Mouse (Mus musculus) CH12F3 (cell line): Measurements from ENCODE around the gene Shank3.

Source experiments
- in situ Hi-C: fragments of 300-500 bp; cut with MboI; formaldehyde crosslinking; loops from 2 replicates; pipeline ENCODE4 v1.14.3; 2020; ENCODE audit warnings: low sequenced_read_pairs

The Shank3 gene

GRCm38 (mm10) chr15:89476475-89476815, 23.0 kb upstream of the Shank3 start:
- in situ Hi-C loops = no loop called here

- in situ Hi-C loops = no loop called here
Measured at GRCm38 (mm10) chr15:89477091-89477491, 22.3 kb upstream of the Shank3 start, which contains the start of gene Arsa. TSS of gene Arsa (minus strand) at chr15:89477425.

GRCm38 (mm10) chr15:89477806-89478205, 21.6 kb upstream of the Shank3 start:
- in situ Hi-C loops = no loop called here

GRCm38 (mm10) chr15:89478622-89479021, 20.8 kb upstream of the Shank3 start:
- in situ Hi-C loops = no loop called here

GRCm38 (mm10) chr15:89480584-89480983, 18.8 kb upstream of the Shank3 start:
- in situ Hi-C loops = no loop called here

GRCm38 (mm10) chr15:89488182-89488581, 11.2 kb upstream of the Shank3 start:
- in situ Hi-C loops = no loop called here

- in situ Hi-C loops = no loop called here
Measured at GRCm38 (mm10) chr15:89488611-89489117, 10.8 kb upstream of the Shank3 start.

- in situ Hi-C loops = no loop called here
Measured at GRCm38 (mm10) chr15:89494970-89495369, 4.5 kb upstream of the Shank3 start.

- in situ Hi-C loops = no loop called here
Measured at GRCm38 (mm10) chr15:89496131-89496530, 3.3 kb upstream of the Shank3 start.

- in situ Hi-C loops = no loop called here
Measured at GRCm38 (mm10) chr15:89496841-89497240, 2.6 kb upstream of the Shank3 start.

GRCm38 (mm10) chr15:89497391-89498048, 1.9 kb upstream of the Shank3 start:
- in situ Hi-C loops = no loop called here

- in situ Hi-C loops = no loop called here
Measured at GRCm38 (mm10) chr15:89498049-89498960, 1.1 kb upstream of the Shank3 start.

- in situ Hi-C loops = no loop called here
Measured at GRCm38 (mm10) chr15:89499784-89500220, 379 bp downstream of the Shank3 start.

GRCm38 (mm10) chr15:89500221-89500791, 883 bp downstream of the Shank3 start:
- in situ Hi-C loops = no loop called here

- in situ Hi-C loops = no loop called here
Measured at GRCm38 (mm10) chr15:89501321-89501720, 1.9 kb downstream of the Shank3 start.

GRCm38 (mm10) chr15:89504838-89505237, 5.4 kb downstream of the Shank3 start:
- in situ Hi-C loops = no loop called here

- in situ Hi-C loops = no loop called here
Measured at GRCm38 (mm10) chr15:89507751-89508150, 8.3 kb downstream of the Shank3 start.

- in situ Hi-C loops = no loop called here
Measured at GRCm38 (mm10) chr15:89512679-89513078, 13.3 kb downstream of the Shank3 start.

- in situ Hi-C loops = no loop called here
Measured at GRCm38 (mm10) chr15:89521951-89522350, 22.5 kb downstream of the Shank3 start.

GRCm38 (mm10) chr15:89522566-89523282, 23.3 kb downstream of the Shank3 start:
- in situ Hi-C loops = no loop called here
